Mouse (Mus musculus) ES-Bruce4 (cell line): Measurements from ENCODE around the gene Lcmt2.
A peak's percentile ranks its signal among the peaks of the same experiment; 100 is the strongest.

Experiments
- CTCF ChIP-seq: IDR thresholded peaks from one replicate; pipeline ENCODE4 v1.8.1; 2011; ENCODE audit warnings: low read depth, low read length
- EP300 ChIP-seq: IDR thresholded peaks from 2 replicates; pipeline ENCODE4 v1.6.1; 2011; ENCODE audit warnings: low read depth, low read length; ENCODE audit not compliant: insufficient read depth
- POLR2A ChIP-seq: IDR thresholded peaks from one replicate; pipeline ENCODE4 v1.8.1; 2011; ENCODE audit warnings: low read length; ENCODE audit not compliant: insufficient read depth

- no peak for TF ChIP-seq POLR2A
- TF ChIP-seq EP300 = no peak
- TF ChIP-seq CTCF = peak; percentile 40
These were observed 38.4 kb downstream of the Lcmt2 start for GRCm38 (mm10) chr2:121102051-121102450.
